Mouse (Mus musculus) kidney, postnatal 0 days (tissue): ENCODE measurements around the gene Zgrf1. TPM values are rescaled to one million over a fixed set of nuclear protein-coding genes. Genes with fewer than 3 reads are reported as not detected.

Experiments used
- ATAC-seq: fragments of 200-750 bp; cut with Nextera tagmentation; replicated peaks from 2 replicates; pipeline ENCODE4 v1.8.0; 2017; ENCODE audit warnings: low read depth, moderate number of reproducible peaks, moderate TSS enrichment, moderate library complexity; ENCODE audit not compliant: low FRiP score
- DNase-seq: peaks from one replicate; pipeline ENCODE4 v3.0.0-alpha.2; 2016; ENCODE audit warnings: low spot score
- H3K27ac ChIP-seq: fragments of 300-500 bp; sonication (generic); 2 replicates; pipeline ENCODE4 v1.5.1; 2014; ENCODE audit warnings: mild to moderate bottlenecking
- H3K27me3 ChIP-seq: fragments of 300-500 bp; sonication (generic); 2 replicates; pipeline ENCODE4 v1.6.1; 2014; ENCODE audit warnings: low read length, mixed read lengths; ENCODE audit not compliant: insufficient read depth
- H3K36me3 ChIP-seq: fragments of 300-500 bp; sonication (generic); 2 replicates; pipeline ENCODE4 v1.6.1; 2014; ENCODE audit warnings: low read length, mixed read lengths; ENCODE audit not compliant: insufficient read depth
- H3K4me1 ChIP-seq: fragments of 300-500 bp; sonication (generic); replicated peaks from 2 replicates; pipeline ENCODE4 v1.6.1; 2014; ENCODE audit warnings: antibody characterized with exemption, low read length, mixed read lengths; ENCODE audit not compliant: insufficient read depth
- H3K4me2 ChIP-seq: fragments of 300-500 bp; sonication (generic); 2 replicates; pipeline ENCODE4 v1.6.1; 2014; ENCODE audit warnings: mild to moderate bottlenecking, low read length, moderate library complexity, mixed read lengths
- H3K4me3 ChIP-seq: fragments of 300-500 bp; sonication (generic); replicated peaks from 2 replicates; pipeline ENCODE4 v1.5.1; 2014; ENCODE audit warnings: low read depth, low read length
- H3K9ac ChIP-seq: fragments of 300-500 bp; sonication (generic); 2 replicates; pipeline ENCODE4 v1.6.1; 2014; ENCODE audit warnings: low read depth, low read length
- H3K9me3 ChIP-seq: fragments of 300-500 bp; sonication (generic); replicated peaks from 2 replicates; pipeline ENCODE4 v1.6.1; 2016; ENCODE audit warnings: low read length, inconsistent platforms, mixed read lengths
- CTCF ChIP-seq: IDR thresholded peaks from 2 replicates; pipeline ENCODE4 v1.5.1; 2016; ENCODE audit warnings: antibody characterized with exemption, low read depth, mild to moderate bottlenecking, moderate library complexity
- WGBS: fragments of 180-500 bp; shearing (Covaris S2); extraction: QIAGEN DNeasy Blood & Tissue Kit; methylation state at CpG from one replicate; pipeline ENCODE4 v1.1.7; 2014; 5-methylcytosine and 5-hydroxymethylcytosine counted together
- polyA plus RNA-seq: library from polyadenylated mRNA; unstranded; fragments of >200 nt; fragmentation: Nextera tagmentation; extraction: Ambion mirVana; gene quantifications from 2 replicates; pipeline ENCODE4 v1.2.1, GENCODE M21; 2015

Zgrf1 gene
- polyA plus RNA-seq, 1 experiment from 2014 or later: 2.3 TPM

DNA sequence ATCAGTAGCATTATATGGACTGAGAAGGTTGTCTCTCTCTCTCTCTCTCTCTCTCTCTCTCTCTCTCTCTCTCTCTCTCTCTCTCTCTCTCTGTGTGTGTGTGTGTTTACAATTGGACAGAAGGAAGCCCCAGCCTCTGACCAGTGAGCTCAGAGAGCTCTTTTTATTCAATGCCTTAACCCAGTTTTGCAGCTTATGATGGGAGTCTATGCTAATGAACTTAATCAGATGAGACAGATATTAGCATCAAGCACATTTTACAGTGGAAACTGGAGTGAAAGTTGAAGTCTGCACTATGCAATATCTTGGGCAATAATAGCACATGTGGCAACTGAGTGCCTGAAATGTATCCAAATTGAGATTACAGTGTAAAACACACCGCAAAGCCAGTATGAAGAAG, 38.0 kb upstream of the Zgrf1 start:
- WGBS: 92% methylated on average over 1 of the region's 1 CpGs
- no peak for TF ChIP-seq CTCF
- no peaks in the 10 kb centered on the region for H3K4me1 ChIP-seq
- no peaks in the 10 kb centered on the region for H3K9me3 ChIP-seq
- no peak overlapping the region for H3K27ac ChIP-seq
- H3K36me3 ChIP-seq: no peaks in the 10 kb centered on the region
- H3K4me2 ChIP-seq: no peak overlapping the region
- H3K4me3 ChIP-seq: no peak overlapping the region
- H3K9ac ChIP-seq: no peak overlapping the region
- H3K27me3 ChIP-seq: no peaks in the 10 kb centered on the region
- DNase-seq (no peak), ATAC-seq (no peak)

DNA sequence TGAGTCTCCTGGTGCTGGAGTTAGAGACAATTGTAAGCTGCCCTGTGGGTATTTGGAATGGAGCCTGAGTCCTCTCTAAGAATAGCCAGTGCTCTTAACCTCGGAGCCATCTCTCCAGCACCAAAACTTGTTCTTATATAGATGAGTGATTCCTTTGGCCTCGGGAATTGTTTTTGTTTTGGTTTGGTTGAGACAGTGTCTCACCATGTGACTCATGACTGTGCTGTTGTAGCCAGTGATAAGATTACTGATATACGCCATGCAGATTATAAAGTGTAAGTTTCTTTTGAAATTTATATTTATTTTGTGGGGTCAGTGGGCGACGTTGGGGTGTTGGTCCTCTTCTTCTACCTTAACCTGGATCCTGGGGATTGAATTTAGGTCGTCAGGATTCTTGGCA, 33.0 kb upstream of the Zgrf1 start:
- TF ChIP-seq CTCF: no peak
- DNase-seq (no peak), ATAC-seq (no peak)
- Histone ChIP-seq H3K4me1 (no peaks in the 10 kb centered on the region), H3K9me3 (no peaks in the 10 kb centered on the region), H3K36me3 (no peaks in the 10 kb centered on the region), H3K4me3 (no peak overlapping the region), H3K4me2 (no peak overlapping the region), H3K27ac (no peak overlapping the region), H3K9ac (no peak overlapping the region), H3K27me3 (no peaks in the 10 kb centered on the region)
- WGBS: 72% methylated on average over 6 of the region's 6 CpGs

DNA sequence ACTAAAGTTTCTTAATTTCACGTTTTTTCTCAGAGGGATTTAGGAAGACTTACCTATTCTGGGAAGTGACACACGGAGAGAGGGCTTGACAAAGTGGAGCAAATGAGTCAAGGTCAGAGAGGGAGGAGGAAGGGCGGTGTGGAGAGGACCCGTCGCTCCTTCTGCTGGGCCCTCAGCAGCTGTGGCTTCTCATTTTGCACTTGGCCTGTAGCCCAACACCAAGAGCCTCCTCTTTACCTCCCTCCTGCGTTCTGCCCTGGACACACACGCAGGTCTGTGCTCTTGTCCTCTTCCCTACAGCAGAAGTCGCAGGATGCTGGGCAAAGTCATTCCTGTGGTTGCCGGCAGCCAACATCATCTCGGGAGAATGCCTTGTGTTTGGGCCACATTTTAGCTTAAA, 32.1 kb upstream of the Zgrf1 start:
- Histone ChIP-seq H3K27ac (no peak overlapping the region), H3K36me3 (no peaks in the 10 kb centered on the region), H3K4me2 (no peak overlapping the region), H3K9ac (no peak overlapping the region), H3K9me3 (no peaks in the 10 kb centered on the region), H3K4me3 (no peak overlapping the region), H3K4me1 (no peaks in the 10 kb centered on the region), H3K27me3 (no peaks in the 10 kb centered on the region)
- TF ChIP-seq CTCF: no peak
- ATAC-seq (no peak), DNase-seq (peak; percentile 3)
- 52% methylated on average over 10 of the region's 10 CpGs for WGBS

DNA sequence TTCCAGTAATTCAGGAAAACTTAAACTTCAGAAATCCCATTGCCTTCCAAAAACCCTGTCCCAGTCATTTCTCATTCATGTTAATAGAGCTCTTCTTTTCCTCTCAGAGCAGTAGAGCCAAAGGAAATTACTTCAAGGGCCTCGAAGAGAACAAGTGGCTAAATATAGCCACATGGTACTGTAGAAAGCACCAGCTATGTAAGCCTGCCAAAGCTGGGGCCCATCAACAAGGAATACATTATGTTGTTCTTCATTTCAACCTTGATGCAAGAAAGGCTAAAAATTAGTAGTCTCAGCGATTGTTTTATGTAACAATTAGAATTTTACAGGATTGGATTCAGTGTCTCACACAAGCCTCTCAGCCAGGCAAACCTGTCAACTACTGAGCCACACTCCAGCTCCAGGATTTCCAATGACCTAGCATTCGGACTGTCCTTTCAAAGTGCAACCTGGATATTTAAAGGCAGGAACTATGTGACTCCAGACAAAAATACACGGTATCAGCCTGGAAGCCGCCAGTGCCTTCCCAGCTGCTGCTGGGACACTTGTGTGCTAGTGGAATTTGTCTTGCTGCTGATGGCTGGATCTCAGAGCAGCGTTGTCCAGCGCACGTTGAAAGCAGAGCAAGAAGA, 28.0 kb upstream of the Zgrf1 start:
- no peaks in the 10 kb centered on the region for H3K27me3 ChIP-seq
- no peak overlapping the region for H3K27ac ChIP-seq
- DNase-seq: no peak
- no peak for ATAC-seq
- H3K4me3 ChIP-seq: no peak overlapping the region
- H3K4me1 ChIP-seq: no peaks in the 10 kb centered on the region
- no peak for TF ChIP-seq CTCF
- H3K4me2 ChIP-seq: no peak overlapping the region
- WGBS: 68% methylated on average over 8 of the region's 8 CpGs
- no peaks in the 10 kb centered on the region for H3K36me3 ChIP-seq
- no peaks in the 10 kb centered on the region for H3K9me3 ChIP-seq
- H3K9ac ChIP-seq: no peak overlapping the region

DNA sequence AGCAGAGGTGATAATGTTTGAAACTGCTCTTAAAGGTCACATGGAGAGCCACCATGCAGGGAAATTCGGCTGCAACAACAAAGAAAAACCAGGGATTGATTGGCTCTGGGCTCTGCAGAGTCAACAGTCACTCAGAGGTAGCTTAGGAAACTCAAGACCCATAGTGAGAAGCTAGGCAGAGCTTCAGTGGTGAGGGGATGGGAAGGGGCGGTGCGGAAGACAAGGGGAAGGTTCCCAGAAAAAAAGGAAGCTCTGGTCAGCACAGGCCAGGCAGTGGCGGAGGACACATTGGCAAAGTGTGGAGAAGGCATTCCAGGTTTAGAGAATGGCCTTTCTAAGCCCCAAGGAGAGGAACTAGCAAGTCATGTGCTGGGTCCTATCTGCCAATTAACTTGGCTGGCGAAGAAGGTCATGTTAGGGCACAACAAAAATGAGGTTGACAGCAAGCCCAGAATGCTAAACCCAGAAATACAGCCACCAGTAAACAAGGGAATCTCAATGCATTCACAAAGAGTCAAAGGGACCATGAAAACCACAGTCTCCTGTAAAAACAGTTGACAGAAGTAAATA, 25.7 kb upstream of the Zgrf1 start:
- H3K4me3 ChIP-seq: no peak overlapping the region
- H3K27me3 ChIP-seq: no peaks in the 10 kb centered on the region
- H3K9me3 ChIP-seq: no peaks in the 10 kb centered on the region
- H3K4me2 ChIP-seq: no peak overlapping the region
- no peak for TF ChIP-seq CTCF
- ATAC-seq: no peak
- no peaks in the 10 kb centered on the region for H3K4me1 ChIP-seq
- no peak overlapping the region for H3K9ac ChIP-seq
- H3K27ac ChIP-seq: no peak overlapping the region
- H3K36me3 ChIP-seq: no peaks in the 10 kb centered on the region
- 81% methylated on average over 5 of the region's 5 CpGs for WGBS
- DNase-seq: no peak

DNA sequence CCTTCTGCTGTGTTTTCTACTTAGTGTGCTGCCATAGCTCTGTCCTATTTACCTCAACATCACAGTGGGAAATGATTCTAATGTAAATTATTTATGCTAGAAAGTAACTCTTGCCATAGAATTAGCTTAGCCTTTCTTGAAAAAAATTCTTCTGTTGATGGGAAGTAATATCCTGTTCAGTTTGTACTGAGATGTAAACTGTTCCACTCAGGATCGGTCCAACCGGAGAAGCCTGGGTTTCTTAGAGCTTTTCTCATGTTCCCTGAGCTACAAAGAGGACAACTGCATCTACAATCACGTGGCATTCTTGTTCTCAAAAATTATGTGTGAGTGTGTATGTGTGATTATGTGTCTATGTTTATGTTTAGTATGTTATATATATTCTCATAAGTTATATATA, 24.1 kb upstream of the Zgrf1 start:
- DNase-seq: no peak
- no peak overlapping the region for H3K9ac ChIP-seq
- H3K36me3 ChIP-seq: no peaks in the 10 kb centered on the region
- H3K4me1 ChIP-seq: no peaks in the 10 kb centered on the region
- no peak overlapping the region for H3K4me3 ChIP-seq
- H3K27ac ChIP-seq: no peak overlapping the region
- WGBS: 86% methylated on average over 3 of the region's 3 CpGs
- TF ChIP-seq CTCF: no peak
- no peak for ATAC-seq
- no peaks in the 10 kb centered on the region for H3K27me3 ChIP-seq
- no peaks in the 10 kb centered on the region for H3K9me3 ChIP-seq
- H3K4me2 ChIP-seq: no peak overlapping the region

DNA sequence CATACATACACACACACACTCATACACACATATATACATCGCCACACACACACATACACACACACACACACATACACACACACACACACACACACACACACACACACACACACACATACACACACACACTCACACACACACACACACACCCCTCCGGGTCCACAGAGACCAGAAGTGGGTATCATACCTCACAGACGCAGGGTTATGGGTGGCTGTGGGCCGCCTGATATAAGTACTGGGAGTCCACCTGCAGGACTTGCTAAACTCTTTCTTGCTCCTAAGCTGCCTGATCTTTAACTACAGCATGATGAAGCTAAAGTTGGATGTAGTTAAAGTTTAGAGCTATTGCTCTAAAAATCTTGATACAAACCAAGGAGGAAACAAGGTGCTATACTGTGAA, 23.5 kb upstream of the Zgrf1 start:
- no peak for TF ChIP-seq CTCF
- Histone ChIP-seq H3K27me3 (no peaks in the 10 kb centered on the region), H3K4me2 (no peak overlapping the region), H3K4me3 (no peak overlapping the region), H3K27ac (no peak overlapping the region), H3K9me3 (no peaks in the 10 kb centered on the region), H3K36me3 (no peaks in the 10 kb centered on the region), H3K4me1 (no peaks in the 10 kb centered on the region), H3K9ac (no peak overlapping the region)
- DNase-seq (no peak), ATAC-seq (no peak)
- 77% methylated on average over 4 of the region's 4 CpGs for WGBS
